Mouse (Mus musculus): ENCODE measurements around the gene Atat1.
"Not testable (repeated sequence)": the region's sequence is repeated elsewhere in the genome, so short reads cannot be mapped to it uniquely, and the experiment has no call there.

Gene Atat1

GRCm38 (mm10) chr17:35909919-35910369 lies at the start of gene Atat1:
Atat1 (minus strand) TSS chr17:35910075.
- peak; percentile 95 for DNase-seq (ENCODE audit: low read depth)

- no peak for DNase-seq (ENCODE audit: low read depth)
Observed at GRCm38 (mm10) chr17:35958533-35959223, 48.8 kb upstream of the Atat1 start.

DNA sequence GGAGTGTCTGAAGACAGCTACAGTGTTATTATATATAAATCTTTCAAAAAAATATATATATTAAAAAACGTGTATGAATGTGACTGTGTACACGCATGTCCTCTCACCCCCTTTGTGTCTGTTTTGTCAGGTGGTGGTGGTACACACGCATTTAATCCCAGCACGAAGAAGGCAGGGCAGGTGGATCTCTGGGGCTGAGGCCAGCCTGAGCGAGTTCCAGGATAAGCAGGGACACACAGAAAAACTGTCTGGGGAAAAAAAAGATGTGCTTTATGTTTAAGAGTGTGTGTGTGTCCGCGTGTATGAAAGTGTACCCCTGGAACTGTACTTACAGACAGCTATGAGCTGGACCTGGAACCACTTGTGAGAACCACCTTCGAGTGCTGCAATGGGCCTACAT lies 44.8 kb upstream of the Atat1 start:
- DNase-seq (ENCODE audit: low read depth): no peak

GRCm38 (mm10) chr17:35952559-35952958 lies 42.7 kb upstream of the Atat1 start:
- not testable (repeated sequence) for DNase-seq (ENCODE audit: low read depth)

DNA sequence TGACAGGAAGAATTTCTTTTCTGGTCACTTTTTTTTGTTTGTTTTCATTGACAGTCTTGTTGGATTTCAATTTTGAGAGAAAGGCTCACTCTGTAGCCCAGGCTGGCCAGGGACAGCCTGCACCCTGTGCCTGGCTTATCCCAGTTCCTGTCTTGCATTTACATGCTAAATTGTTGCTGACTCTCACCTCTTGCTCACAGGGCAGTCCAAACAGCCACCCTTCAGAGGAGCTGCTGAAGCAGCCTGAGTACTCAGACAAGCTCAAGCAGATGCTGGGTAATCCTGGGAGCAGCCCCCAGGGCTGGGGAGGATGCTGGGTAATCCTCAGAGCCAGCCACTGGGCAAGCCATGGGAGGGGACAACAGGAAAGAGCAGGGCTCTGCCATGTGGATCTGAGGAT lies 41.1 kb upstream of the Atat1 start:
- not testable (repeated sequence) for DNase-seq (ENCODE audit: low read depth)

GRCm38 (mm10) chr17:35939941-35940340 lies 30.1 kb upstream of the Atat1 start:
- no peak for DNase-seq (ENCODE audit: low read depth)

DNA sequence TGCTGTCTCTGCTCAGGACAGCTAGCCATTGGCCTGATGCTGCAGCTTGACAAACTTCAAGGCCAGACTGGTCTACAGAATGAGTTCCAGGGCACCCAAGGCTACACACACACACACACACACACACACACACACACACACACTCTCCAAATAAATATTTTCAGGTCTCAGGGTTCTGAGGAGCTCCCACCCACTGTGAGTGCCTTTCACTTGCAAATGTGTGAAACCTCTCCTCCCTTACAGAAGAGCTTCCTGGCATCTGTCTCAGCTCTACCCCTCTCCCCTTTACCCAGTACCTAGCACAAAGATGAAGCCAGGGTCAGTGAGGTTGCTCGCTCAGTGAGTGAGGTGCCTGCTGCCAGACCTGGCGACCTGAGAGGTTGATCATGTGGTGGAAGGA lies 29.2 kb upstream of the Atat1 start:
- DNase-seq (ENCODE audit: low read depth): no peak

- peak; percentile 86 for DNase-seq (ENCODE audit: low read depth)
Observed at GRCm38 (mm10) chr17:35937700-35938348, 27.9 kb upstream of the Atat1 start.

GRCm38 (mm10) chr17:35935763-35936162 lies 25.9 kb upstream of the Atat1 start:
- DNase-seq (ENCODE audit: low read depth): not testable (repeated sequence)

GRCm38 (mm10) chr17:35932608-35933007 lies 22.7 kb upstream of the Atat1 start:
- no peak for DNase-seq (ENCODE audit: low read depth)

DNA sequence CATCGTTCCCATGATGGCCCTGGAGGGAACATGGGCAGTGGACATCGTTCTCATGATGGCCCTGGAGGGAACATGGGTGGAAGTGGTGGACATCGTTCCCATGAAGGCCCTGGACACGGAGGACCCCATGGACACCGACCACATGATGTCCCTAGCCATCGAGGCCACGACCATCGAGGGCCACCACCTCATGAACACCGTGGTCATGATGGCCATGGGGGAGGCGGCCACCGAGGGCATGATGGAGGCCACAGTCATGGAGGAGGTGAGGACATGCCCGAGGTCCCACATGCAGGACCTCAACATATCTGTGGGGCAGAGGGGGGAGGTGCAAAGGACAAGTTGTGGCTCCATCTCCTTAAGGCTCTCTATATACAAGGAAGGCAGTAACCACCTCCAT lies 20.8 kb upstream of the Atat1 start:
- DNase-seq (ENCODE audit: low read depth): no peak

DNA sequence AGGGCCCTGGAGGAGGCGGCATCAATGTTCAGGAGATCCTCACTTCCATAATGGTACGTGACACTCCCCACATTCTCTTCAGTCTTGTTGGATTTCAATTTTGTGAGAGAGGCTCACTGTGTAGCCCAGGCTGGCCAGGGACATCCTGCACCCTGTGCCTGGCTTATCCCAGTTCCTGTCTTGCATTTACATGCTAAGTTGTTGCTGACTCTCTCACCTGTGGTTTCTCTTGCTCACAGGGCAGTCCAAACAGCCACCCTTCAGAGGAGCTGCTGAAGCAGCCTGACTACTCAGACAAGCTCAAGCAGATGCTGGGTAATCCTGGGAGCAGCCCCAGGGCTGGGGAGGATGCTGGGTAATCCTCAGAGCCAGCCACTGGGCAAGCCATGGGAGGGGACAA lies 19.7 kb upstream of the Atat1 start:
- no peak for DNase-seq (ENCODE audit: low read depth)

DNA sequence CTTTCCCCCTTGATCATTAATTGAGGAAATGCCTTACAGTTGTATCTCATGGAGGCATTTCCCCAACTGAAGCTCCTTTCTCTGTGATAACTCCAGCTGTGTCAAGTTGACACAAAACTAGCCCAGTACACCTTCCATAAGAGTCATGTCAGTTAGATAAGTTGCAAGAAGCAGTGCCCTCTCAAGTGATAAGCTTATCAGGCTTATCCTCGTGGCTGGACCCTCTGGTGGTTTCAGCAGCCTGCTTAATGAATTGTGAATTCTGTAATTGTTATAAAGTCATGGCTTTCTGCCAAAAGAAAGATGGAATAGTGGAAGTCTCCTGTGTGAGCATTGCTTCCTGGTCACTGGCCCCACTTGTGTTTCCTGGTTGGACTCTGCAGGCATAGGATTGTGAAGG lies 17.6 kb upstream of the Atat1 start:
- DNase-seq (ENCODE audit: low read depth): no peak

GRCm38 (mm10) chr17:35923281-35923680 lies 13.4 kb upstream of the Atat1 start:
- no peak for DNase-seq (ENCODE audit: low read depth)

- DNase-seq (ENCODE audit: low read depth): no peak
Observed at GRCm38 (mm10) chr17:35922566-35922965, 12.7 kb upstream of the Atat1 start.

GRCm38 (mm10) chr17:35921710-35922109 lies 11.8 kb upstream of the Atat1 start:
- DNase-seq (ENCODE audit: low read depth): no peak

DNA sequence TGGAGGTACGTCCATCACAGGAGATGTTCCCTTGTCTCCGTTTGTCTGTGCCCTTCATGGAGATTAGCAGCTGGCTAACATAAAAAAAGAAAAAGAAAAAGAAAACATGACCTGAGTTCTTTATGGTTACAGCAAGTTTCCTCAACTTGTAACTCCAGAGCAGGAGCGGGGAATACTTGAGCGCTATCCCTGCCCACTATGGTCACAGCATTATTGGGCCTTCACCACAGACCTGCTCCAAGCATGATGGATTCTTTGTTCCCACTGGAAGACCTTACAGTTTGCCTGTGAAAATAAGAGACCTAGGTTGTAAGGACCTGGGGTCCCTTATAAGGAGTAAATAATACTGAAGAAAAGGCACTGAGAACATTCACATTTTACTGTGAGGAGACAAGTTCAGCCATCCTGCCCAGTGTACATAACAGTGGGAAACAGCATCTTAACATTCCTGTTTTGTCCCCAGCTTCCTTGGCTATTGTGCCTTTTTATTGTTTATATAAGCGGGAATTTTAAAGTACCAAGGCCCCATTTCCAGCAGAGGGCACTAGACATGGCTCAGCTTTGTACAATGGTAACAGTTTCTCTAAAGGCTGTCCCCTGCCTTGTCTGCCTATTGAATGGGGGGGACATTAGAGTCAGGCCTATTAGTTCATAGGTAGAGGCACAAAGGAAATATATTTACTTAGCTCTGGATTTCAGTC lies 11.1 kb upstream of the Atat1 start:
- peak; percentile 71 for DNase-seq (ENCODE audit: low read depth)

DNA sequence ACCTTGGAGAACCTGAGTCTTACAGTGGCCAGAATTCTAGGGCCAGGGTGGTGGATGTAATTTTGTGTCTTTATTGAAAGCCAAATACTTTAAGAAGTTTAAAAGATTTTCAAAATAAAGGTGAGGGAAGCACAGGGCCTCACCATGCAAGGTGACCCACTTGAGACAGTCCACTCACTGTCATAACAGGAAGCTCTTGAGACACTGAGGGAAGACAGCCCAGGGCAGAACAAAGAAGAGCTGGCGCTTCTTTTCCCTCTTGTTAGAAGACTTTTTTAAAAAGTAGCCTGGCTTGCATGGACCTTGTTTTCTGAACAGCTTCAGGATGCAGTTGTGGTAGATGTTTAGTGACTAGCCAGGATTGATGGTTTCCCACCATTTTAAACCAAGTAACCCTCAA lies 10.5 kb upstream of the Atat1 start:
- DNase-seq (ENCODE audit: low read depth): no peak

- no peak for DNase-seq (ENCODE audit: low read depth)
Observed at GRCm38 (mm10) chr17:35919864-35920301, 10.0 kb upstream of the Atat1 start.

- peak; percentile 99 for DNase-seq (ENCODE audit: low read depth)
Observed at GRCm38 (mm10) chr17:35919060-35919715, 9.3 kb upstream of the Atat1 start.

GRCm38 (mm10) chr17:35918276-35919059 lies 8.6 kb upstream of the Atat1 start:
- DNase-seq (ENCODE audit: low read depth): peak; percentile 88
